Mouse (Mus musculus): Measurements from ENCODE around the gene St8sia1. TPM values are rescaled to one million over a fixed set of nuclear protein-coding genes. Genes with fewer than 3 reads are reported as not detected.

The St8sia1 gene
- polyA plus RNA-seq, 1 experiment from 2014 or later: 8.4 TPM

DNA sequence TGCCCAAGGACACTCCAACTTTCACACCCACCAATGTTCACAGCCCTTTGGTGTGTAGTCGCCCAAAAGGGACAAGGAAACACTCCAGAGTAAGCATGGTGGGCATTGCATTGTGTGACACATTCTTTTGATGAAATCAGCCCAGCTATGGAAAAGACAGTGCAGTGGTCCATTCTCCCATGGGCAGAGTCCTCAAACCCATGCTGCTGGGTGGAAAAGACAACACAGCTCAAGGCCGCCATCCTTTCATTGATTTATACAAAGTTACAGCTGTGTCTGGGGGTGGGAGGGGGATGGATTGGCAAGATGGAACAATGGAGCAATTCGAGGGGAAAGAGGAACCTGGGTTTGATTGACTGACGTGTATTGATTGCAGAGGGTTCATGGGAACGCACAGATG is 151.3 kb downstream of the St8sia1 start:
- no peak for DNase-seq
- no peak overlapping the region for H3K4me2 ChIP-seq (ENCODE audit: low read length)
- 39% methylated on average over 5 of the region's 5 CpGs for WGBS
- no peaks in the 10 kb centered on the region for H3K36me3 ChIP-seq (ENCODE audit: control insufficient read depth, insufficient read depth, low read length)
- no peak overlapping the region for H3K9ac ChIP-seq (replicated peaks; ENCODE audit: low read length)
- peaks cover 12% of the 10 kb centered on the region; the same call in 1 of the 2 replicates for H3K4me1 ChIP-seq (ENCODE audit: control insufficient read depth, insufficient read depth, low read length)
- no peaks in the 10 kb centered on the region for H3K9me3 ChIP-seq (ENCODE audit: control insufficient read depth, low read length)
- H3K27ac ChIP-seq (replicated peaks; ENCODE audit: low read depth, low read length): no peak overlapping the region
- H3K27me3 ChIP-seq (ENCODE audit: control insufficient read depth, insufficient read depth, low read length): no peaks in the 10 kb centered on the region
- no peak overlapping the region for H3K4me3 ChIP-seq (replicated peaks; ENCODE audit: low read depth, low read length)
- no peak for ATAC-seq (ENCODE audit: low FRiP score, low TSS enrichment)

DNA sequence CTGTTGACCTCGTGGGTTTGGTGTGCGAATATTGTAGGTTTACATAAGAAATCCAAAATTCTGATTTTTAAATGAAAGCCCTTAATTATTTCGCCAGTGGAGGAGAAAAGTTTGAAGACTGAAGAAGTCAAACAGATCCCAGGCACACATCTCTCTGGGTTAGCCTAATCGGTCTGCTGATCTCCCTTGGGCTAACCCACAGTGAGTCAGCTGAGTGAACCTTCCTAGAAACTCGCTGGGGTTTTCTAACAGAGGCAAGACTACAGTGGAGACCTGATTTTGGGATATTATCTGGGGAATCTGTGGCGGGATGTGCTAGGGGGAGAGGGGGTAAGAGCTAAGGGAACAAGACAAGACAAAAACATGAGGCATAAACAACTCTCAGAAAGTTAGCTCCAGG is 154.0 kb downstream of the St8sia1 start:
- no peaks in the 10 kb centered on the region for H3K36me3 ChIP-seq (ENCODE audit: control insufficient read depth, insufficient read depth, low read length)
- H3K9ac ChIP-seq (replicated peaks; ENCODE audit: low read length): no peak overlapping the region
- H3K4me2 ChIP-seq (ENCODE audit: low read length): no peak overlapping the region
- WGBS: 65% methylated on average over 6 of the region's 6 CpGs
- peaks cover 12% of the 10 kb centered on the region; the same call in 1 of the 2 replicates for H3K4me1 ChIP-seq (ENCODE audit: control insufficient read depth, insufficient read depth, low read length)
- no peaks in the 10 kb centered on the region for H3K27me3 ChIP-seq (ENCODE audit: control insufficient read depth, insufficient read depth, low read length)
- H3K9me3 ChIP-seq (ENCODE audit: control insufficient read depth, low read length): no peaks in the 10 kb centered on the region
- H3K4me3 ChIP-seq (replicated peaks; ENCODE audit: low read depth, low read length): no peak overlapping the region
- ATAC-seq (ENCODE audit: low FRiP score, low TSS enrichment) (no peak), DNase-seq (no peak)
- no peak overlapping the region for H3K27ac ChIP-seq (replicated peaks; ENCODE audit: low read depth, low read length)

DNA sequence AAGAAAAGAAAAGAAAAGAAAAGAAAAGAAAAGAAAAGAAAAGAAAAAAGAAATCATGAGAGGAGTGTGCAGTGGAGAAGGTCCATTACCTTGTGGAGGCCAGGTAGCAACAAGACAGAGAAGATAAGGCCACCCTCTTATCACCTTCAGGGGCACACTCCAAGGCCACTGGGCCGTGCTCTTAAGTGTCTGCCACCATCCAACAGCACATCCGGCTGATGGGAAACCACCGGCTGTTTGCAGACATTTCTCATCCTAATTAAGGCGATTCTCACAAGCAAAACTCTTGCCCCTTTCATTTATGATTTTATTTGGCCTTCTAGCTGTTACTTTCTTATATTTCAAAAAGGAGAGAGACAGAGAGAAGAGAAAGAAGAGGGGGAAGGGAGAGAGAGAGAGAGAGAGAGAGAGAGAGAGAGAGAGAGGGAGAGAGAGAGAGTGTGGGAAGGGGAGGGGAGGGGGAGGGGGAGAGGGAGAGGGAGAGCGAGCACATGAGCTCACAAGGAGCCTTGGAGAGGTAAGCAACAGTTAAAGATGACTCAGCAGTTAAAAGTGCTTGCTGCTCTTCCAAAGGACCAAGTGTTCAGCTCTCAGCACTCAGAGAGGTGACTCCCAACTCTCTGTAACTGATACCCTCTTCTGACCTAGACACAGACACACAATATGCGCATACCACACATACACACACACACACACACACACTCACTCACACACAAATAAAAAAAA is 154.7 kb downstream of the St8sia1 start:
- Histone ChIP-seq H3K27me3 (ENCODE audit: control insufficient read depth, insufficient read depth, low read length) (no peaks in the 10 kb centered on the region), H3K36me3 (ENCODE audit: control insufficient read depth, insufficient read depth, low read length) (no peaks in the 10 kb centered on the region), H3K9me3 (ENCODE audit: control insufficient read depth, low read length) (no peaks in the 10 kb centered on the region), H3K9ac (replicated peaks; ENCODE audit: low read length) (no peak overlapping the region), H3K4me2 (ENCODE audit: low read length) (no peak overlapping the region), H3K27ac (replicated peaks; ENCODE audit: low read depth, low read length) (no peak overlapping the region), H3K4me3 (replicated peaks; ENCODE audit: low read depth, low read length) (no peak overlapping the region), H3K4me1 (ENCODE audit: control insufficient read depth, insufficient read depth, low read length) (peaks cover 9% of the 10 kb centered on the region; the same call in 1 of the 2 replicates)
- WGBS: 57% methylated on average over 6 of the region's 6 CpGs
- ATAC-seq (ENCODE audit: low FRiP score, low TSS enrichment) (no peak), DNase-seq (no peak)

DNA sequence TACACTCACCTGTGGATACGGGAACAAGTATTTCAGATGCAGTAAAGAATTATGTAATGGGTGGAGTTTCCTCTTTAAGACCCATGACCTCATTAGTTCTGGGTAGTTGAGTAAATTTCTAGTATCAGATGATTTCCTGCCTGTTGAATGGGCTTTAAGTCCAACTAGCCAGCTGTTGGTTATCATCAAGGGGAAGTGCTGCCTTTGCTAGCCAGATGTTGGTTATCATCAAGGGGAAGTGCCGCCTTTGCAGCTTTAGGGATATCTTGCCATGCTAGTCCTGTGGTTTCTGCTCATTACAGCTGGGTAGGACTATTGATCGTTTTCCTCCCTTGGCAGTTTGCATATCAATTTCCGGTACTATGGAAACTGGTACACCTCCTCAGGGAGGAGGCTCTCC is 157.9 kb downstream of the St8sia1 start:
- no peak overlapping the region for H3K4me3 ChIP-seq (replicated peaks; ENCODE audit: low read depth, low read length)
- no peaks in the 10 kb centered on the region for H3K4me1 ChIP-seq (ENCODE audit: control insufficient read depth, insufficient read depth, low read length)
- H3K9ac ChIP-seq (replicated peaks; ENCODE audit: low read length): no peak overlapping the region
- DNase-seq (no peak), ATAC-seq (ENCODE audit: low FRiP score, low TSS enrichment) (no peak)
- H3K4me2 ChIP-seq (ENCODE audit: low read length): no peak overlapping the region
- 93% methylated on average over 4 of the region's 4 CpGs for WGBS
- H3K36me3 ChIP-seq (ENCODE audit: control insufficient read depth, insufficient read depth, low read length): no peaks in the 10 kb centered on the region
- H3K27ac ChIP-seq (replicated peaks; ENCODE audit: low read depth, low read length): no peak overlapping the region
- no peaks in the 10 kb centered on the region for H3K9me3 ChIP-seq (ENCODE audit: control insufficient read depth, low read length)
- H3K27me3 ChIP-seq (ENCODE audit: control insufficient read depth, insufficient read depth, low read length): no peaks in the 10 kb centered on the region

- no peak for ATAC-seq (ENCODE audit: low FRiP score, low TSS enrichment)
- no peak within 1 kb of the TSS for H3K4me2 ChIP-seq (ENCODE audit: low read length)
- no peak within 1 kb of the TSS for H3K27ac ChIP-seq (replicated peaks; ENCODE audit: low read depth, low read length)
- DNase-seq: no peak
- no peaks in the 10 kb centered on the region for H3K27me3 ChIP-seq (ENCODE audit: control insufficient read depth, insufficient read depth, low read length)
- H3K4me3 ChIP-seq (replicated peaks; ENCODE audit: low read depth, low read length): no peak within 1 kb of the TSS
- no peaks in the 10 kb centered on the region for H3K9me3 ChIP-seq (ENCODE audit: control insufficient read depth, low read length)
- H3K36me3 ChIP-seq (ENCODE audit: control insufficient read depth, insufficient read depth, low read length): no peaks in the 10 kb centered on the region
- no peaks in the 10 kb centered on the region for H3K4me1 ChIP-seq (ENCODE audit: control insufficient read depth, insufficient read depth, low read length)
- H3K9ac ChIP-seq (replicated peaks; ENCODE audit: low read length): no peak within 1 kb of the TSS
These were observed 159.8 kb downstream of the St8sia1 start, which contains the start of gene Sult6b2 for GRCm38 (mm10) chr6:142804402-142804801. Gene Sult6b2 (minus strand): TSS chr6:142804502.

- 60% methylated on average over 11 of the region's 11 CpGs for WGBS
- no peaks in the 10 kb centered on the region for H3K4me1 ChIP-seq (ENCODE audit: control insufficient read depth, insufficient read depth, low read length)
- no peak overlapping the region for H3K4me2 ChIP-seq (ENCODE audit: low read length)
- no peaks in the 10 kb centered on the region for H3K36me3 ChIP-seq (ENCODE audit: control insufficient read depth, insufficient read depth, low read length)
- no peak overlapping the region for H3K9ac ChIP-seq (replicated peaks; ENCODE audit: low read length)
- no peak for ATAC-seq (ENCODE audit: low FRiP score, low TSS enrichment)
- no peak for DNase-seq
- no peak overlapping the region for H3K4me3 ChIP-seq (replicated peaks; ENCODE audit: low read depth, low read length)
- H3K27me3 ChIP-seq (ENCODE audit: control insufficient read depth, insufficient read depth, low read length): no peaks in the 10 kb centered on the region
- no peak overlapping the region for H3K27ac ChIP-seq (replicated peaks; ENCODE audit: low read depth, low read length)
- no peaks in the 10 kb centered on the region for H3K9me3 ChIP-seq (ENCODE audit: control insufficient read depth, low read length)
These were observed 161.4 kb downstream of the St8sia1 start for GRCm38 (mm10) chr6:142802617-142803525.

GRCm38 (mm10) chr6:142801687-142802086 is 162.6 kb downstream of the St8sia1 start:
- Histone ChIP-seq H3K9ac (replicated peaks; ENCODE audit: low read length) (no peak overlapping the region), H3K27ac (replicated peaks; ENCODE audit: low read depth, low read length) (no peak overlapping the region), H3K36me3 (ENCODE audit: control insufficient read depth, insufficient read depth, low read length) (no peaks in the 10 kb centered on the region), H3K9me3 (ENCODE audit: control insufficient read depth, low read length) (no peaks in the 10 kb centered on the region), H3K4me3 (replicated peaks; ENCODE audit: low read depth, low read length) (no peak overlapping the region), H3K4me2 (ENCODE audit: low read length) (no peak overlapping the region), H3K27me3 (ENCODE audit: control insufficient read depth, insufficient read depth, low read length) (no peaks in the 10 kb centered on the region), H3K4me1 (ENCODE audit: control insufficient read depth, insufficient read depth, low read length) (no peaks in the 10 kb centered on the region)
- DNase-seq (no peak), ATAC-seq (ENCODE audit: low FRiP score, low TSS enrichment) (no peak)
- 90% methylated on average over 5 of the region's 5 CpGs for WGBS

DNA sequence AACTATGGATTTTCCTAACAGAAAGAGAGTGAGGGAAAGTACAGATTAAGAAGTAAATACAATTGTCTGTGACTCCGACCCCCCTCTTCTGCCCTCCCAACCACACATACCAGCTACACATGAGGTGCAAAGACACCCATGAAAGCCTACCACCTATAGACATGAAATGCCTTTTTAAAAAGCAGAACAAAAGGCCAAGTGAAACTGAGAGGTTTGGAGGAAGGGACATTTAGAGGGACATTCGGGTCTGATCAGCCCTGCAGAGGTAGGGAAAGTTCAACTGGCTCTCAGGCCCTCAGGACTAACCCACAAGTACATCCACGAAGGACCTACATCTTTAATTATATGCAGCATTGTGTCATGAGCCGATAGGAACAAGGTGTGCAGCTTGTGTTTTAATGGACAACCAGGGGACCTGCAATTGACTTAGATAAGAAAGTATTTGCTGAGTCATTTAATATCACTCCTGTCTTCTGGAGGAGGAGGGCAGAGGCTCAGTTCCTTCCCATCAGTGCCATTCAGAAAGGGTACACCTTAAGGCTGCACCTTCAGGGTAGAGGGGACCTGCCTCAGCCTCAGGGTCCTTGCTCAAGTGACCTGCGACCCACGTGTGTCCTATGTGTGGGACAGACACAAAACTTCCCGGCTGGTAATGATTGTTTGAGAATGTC is 164.4 kb downstream of the St8sia1 start:
- Histone ChIP-seq H3K27ac (replicated peaks; ENCODE audit: low read depth, low read length) (no peak overlapping the region), H3K9ac (replicated peaks; ENCODE audit: low read length) (no peak overlapping the region), H3K36me3 (ENCODE audit: control insufficient read depth, insufficient read depth, low read length) (no peaks in the 10 kb centered on the region), H3K4me1 (ENCODE audit: control insufficient read depth, insufficient read depth, low read length) (no peaks in the 10 kb centered on the region), H3K4me3 (replicated peaks; ENCODE audit: low read depth, low read length) (no peak overlapping the region), H3K4me2 (ENCODE audit: low read length) (no peak overlapping the region), H3K27me3 (ENCODE audit: control insufficient read depth, insufficient read depth, low read length) (no peaks in the 10 kb centered on the region), H3K9me3 (ENCODE audit: control insufficient read depth, low read length) (no peaks in the 10 kb centered on the region)
- ATAC-seq (ENCODE audit: low FRiP score, low TSS enrichment) (no peak), DNase-seq (no peak)
- 84% methylated on average over 7 of the region's 7 CpGs for WGBS

Measured in midbrain, embryonic 14.5 days (tissue).